Mouse (Mus musculus): ENCODE measurements at regions not wholly inside any gene's neighbourhood (a gene's known extent, or its start where the extent isn't known, plus 50 kb on each side); places are given as distances from the start of the nearest gene placed in this dataset.
"Not testable (repeated sequence)": the region's sequence is repeated elsewhere in the genome, so short reads cannot be mapped to it uniquely, and the experiment has no call there.

DNA sequence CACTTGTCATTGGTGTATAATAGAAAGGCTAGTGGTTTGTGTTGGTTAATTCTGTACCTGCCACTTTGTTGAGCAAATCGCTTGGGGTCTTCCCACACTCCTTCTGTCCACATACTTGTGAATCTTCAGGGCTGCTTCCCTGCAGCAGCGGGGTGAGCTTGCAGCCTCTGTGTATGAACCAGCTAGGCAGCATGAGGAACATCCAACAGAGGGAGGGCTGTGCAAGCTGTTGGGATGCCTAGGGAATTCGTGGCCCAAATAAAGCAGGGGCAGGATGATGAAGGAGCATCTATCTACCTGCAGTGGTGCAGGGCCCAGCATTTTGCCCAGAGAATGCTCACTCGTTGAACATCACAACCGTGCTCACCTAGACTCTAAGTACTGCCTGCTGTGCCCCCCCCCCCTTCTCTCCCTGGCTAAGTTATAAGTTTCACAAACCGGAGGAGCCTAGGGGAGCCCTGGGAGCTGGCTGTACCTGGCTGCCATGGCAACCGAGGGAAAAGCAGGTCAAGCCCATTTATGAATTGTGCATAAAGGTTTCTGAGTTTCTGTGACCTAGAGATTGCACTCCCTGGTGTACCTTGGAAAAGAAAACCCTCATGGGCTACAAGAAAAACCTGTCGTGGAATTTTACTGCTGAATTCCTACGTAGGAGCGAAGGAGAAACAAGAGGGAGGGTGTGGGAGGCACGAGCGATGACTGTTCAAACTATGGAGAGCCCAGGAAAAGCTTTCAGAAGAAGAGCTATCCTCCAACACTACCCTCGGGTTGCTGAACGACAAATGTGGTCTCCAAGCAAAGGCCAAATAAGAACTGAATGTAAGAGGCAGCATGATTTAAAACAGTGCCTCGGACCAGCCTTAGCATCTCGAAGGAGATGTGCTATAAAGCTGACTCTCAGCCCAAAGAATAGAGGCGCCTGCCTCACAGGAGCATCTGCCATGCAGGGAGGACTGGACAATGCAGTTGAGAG lies 131.0 kb upstream of the Dapk1 start:
- DNase-seq (ENCODE audit: low read depth, low spot score), result no peak

GRCm38 (mm10) chr13:60471602-60472001 lies 130.1 kb upstream of the Dapk1 start:
- no peak for DNase-seq (ENCODE audit: low read depth, low spot score)

- DNase-seq (ENCODE audit: low read depth, low spot score), result no peak
Observed at GRCm38 (mm10) chr13:60476366-60476765, 125.4 kb upstream of the Dapk1 start.

DNA sequence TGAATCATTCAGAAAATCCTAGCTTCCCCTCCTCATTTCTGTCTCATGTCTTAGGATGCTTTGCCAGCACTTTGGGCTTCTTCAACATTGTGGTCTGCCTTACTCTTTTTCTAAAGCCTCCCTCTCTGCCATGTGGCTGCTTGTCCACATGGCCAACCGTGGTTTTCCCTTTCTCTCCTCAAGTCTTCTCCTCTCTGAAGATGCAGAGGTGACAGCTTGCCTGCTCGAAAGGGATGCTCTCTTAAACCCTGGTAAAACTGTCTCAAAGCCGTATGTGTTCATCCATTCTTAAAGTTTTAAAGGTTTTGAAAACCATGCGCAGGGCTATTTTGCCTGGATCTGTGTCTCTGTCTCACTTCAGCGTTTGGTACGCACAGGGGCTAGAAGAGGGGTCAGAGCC lies 123.4 kb upstream of the Dapk1 start:
- DNase-seq (ENCODE audit: low read depth, low spot score), result no peak

- DNase-seq (ENCODE audit: low read depth, low spot score), result peak; percentile 68
Observed at GRCm38 (mm10) chr13:60479043-60479861, 122.5 kb upstream of the Dapk1 start.

GRCm38 (mm10) chr13:60479862-60480730 lies 121.7 kb upstream of the Dapk1 start:
- peak; percentile 47 for DNase-seq (ENCODE audit: low read depth, low spot score)

GRCm38 (mm10) chr13:60480731-60481431 lies 120.9 kb upstream of the Dapk1 start:
- DNase-seq (ENCODE audit: low read depth, low spot score), result peak; percentile 32

DNA sequence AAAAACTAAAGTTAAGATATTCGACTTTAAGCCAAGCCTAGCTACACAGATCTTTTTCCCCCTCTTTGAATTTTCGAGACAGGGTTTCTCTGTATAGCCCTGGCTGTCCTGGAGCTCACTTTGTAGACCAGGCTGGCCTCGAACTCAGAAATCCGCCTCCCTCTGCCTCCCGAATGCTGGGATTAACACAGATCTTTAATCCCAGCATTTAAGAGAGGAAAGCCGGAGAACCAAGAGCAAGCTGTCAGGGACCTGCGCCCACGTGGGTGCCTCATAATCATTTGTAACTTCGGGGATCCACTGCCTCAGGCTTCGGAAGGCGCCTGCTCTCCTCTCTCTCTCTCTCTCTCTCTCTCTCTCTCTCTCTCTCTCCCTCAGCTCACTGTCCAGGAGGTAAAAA lies 120.3 kb upstream of the Dapk1 start:
- DNase-seq (ENCODE audit: low read depth, low spot score), result not testable (repeated sequence)

DNA sequence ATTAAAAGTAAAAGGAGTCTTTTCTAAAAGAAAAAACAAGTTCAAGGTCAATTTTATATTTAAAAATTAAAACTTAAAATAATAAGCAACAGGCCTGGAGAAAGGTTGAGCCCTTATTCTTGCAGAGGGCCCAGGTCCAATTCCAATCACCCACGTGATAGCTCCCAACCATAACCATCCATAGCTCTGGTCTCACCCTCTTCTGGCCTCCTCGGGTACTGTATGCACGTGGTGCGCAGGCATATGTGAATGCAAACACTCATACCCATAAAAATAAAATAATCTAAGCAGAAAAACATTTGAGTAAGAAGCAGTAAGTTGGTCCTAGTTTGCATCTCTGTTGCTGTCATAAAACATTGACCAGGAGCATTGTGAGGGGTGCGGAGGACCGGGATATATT lies 119.8 kb upstream of the Dapk1 start:
- no peak for DNase-seq (ENCODE audit: low read depth, low spot score)

DNA sequence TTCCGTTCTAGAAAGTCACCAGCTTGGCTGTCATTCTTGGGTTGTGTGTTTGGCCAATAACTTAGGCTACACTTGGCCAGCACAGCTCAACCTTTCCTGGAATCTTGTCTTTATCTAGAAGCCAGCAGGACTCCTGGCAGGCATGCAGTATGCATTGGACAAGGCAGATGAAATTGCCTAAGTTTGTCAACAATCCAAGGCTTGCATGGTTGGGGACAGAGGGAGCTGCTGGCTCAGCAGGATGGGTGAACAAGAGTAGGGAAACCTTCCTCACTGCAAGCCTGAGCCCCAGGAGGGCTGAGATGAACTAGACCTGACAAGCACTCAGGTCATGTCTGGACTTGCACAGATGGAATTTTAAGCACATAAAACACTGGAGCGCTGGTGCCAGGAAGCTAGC lies 115.6 kb upstream of the Dapk1 start:
- no peak for DNase-seq (ENCODE audit: low read depth, low spot score)

- DNase-seq (ENCODE audit: low read depth, low spot score), result no peak
Observed at GRCm38 (mm10) chr13:60486871-60487270, 114.9 kb upstream of the Dapk1 start.

- DNase-seq (ENCODE audit: low read depth, low spot score), result no peak
Observed at GRCm38 (mm10) chr13:60488131-60488883, 113.4 kb upstream of the Dapk1 start.

GRCm38 (mm10) chr13:60488884-60489265 lies 112.9 kb upstream of the Dapk1 start:
- no peak for DNase-seq (ENCODE audit: low read depth, low spot score)

DNA sequence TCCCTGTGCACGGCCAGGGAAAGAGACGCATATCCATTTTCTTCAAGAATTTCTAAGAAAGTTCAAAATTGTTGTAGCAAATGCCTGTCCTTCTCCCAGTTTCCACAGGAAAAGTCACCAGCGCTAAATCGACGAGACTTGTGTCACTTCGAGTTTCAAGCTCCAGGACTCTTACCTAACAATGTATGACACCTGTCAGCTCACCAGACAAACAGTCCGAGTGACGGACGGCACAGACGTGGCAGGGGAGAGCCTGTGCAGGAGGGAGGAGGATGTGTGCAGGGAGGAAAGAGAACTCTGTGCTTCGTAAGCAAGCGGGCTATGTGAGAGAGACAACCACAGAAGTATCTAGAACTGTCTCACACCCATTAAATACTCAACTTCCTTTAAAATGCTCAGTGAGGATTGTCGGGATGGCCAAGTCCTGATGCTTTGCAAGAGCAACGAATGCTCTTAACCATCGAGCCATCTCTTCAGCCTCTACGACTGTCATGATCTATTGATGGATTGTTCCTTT lies 109.7 kb upstream of the Dapk1 start:
- DNase-seq (ENCODE audit: low read depth, low spot score), result no peak

GRCm38 (mm10) chr13:60493836-60494235 lies 107.9 kb upstream of the Dapk1 start:
- DNase-seq (ENCODE audit: low read depth, low spot score), result no peak

- DNase-seq (ENCODE audit: low read depth, low spot score), result peak; percentile 65
Observed at GRCm38 (mm10) chr13:60497714-60498400, 103.9 kb upstream of the Dapk1 start.

GRCm38 (mm10) chr13:60504196-60504595 lies 97.6 kb upstream of the Dapk1 start:
- DNase-seq (ENCODE audit: low read depth, low spot score), result no peak

GRCm38 (mm10) chr13:60507611-60508010 lies 94.1 kb upstream of the Dapk1 start:
- DNase-seq (ENCODE audit: low read depth, low spot score), result no peak

DNA sequence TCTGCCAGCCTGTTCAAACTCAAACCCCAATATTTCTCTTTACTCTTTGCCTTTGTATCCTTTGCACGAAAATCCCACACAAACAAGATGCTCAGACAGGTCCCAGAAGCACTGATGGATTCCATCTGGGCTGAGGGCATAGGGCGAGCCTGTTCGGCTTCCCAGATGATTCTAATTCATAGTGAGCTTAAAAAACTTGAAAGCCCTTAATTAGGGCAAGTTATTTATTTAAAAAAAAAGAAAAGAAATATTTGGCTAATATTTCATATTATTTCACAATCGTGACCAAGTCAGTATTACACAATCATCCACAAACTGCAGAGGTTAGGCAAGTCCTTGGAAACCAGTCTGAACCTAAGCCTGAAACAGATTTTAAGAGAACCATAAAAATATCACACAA lies 93.7 kb upstream of the Dapk1 start:
- no peak for DNase-seq (ENCODE audit: low read depth, low spot score)

Data from ZHBTc4 (cell line).